Comparison of ENCODE assay signal across 21 mouse cellular contexts in genomic region chr11:67082793-67083192, GRCm38 (mm10). TPM values are rescaled to one million over a fixed set of nuclear protein-coding genes. Genes with fewer than 3 reads are reported as not detected.
"Had no signal": no experiment of that assay in that cellular context is flagged by ENCODE, and none has a peak within 500 bp of the region (broad histone marks: within the 10 kb centered on the region; RNA-seq: fewer than 3 reads in every experiment).

No protein-coding gene starts in this region.

- H3K9me3 ChIP-seq: kidney, embryonic 15.5 days; limb, embryonic 12.5 days; limb, embryonic 15.5 days; lung, embryonic 15.5 days; midbrain, embryonic 12.5 days had no signal

- H3K36me3 ChIP-seq: kidney, embryonic 15.5 days; limb, embryonic 12.5 days; limb, embryonic 15.5 days; lung, embryonic 15.5 days; midbrain, embryonic 12.5 days had no signal

- H3K4me3 ChIP-seq: kidney, embryonic 15.5 days; limb, embryonic 12.5 days; limb, embryonic 15.5 days; lung, embryonic 15.5 days; midbrain, embryonic 12.5 days had no signal

- H3K27ac ChIP-seq: kidney, embryonic 15.5 days; limb, embryonic 12.5 days; limb, embryonic 15.5 days; liver, embryonic 14.5 days; lung, embryonic 15.5 days; midbrain, embryonic 12.5 days had no signal

- ATAC-seq: liver, postnatal 0 days; midbrain, embryonic 16.5 days had no signal

- H3K4me1 ChIP-seq: limb, embryonic 12.5 days; limb, embryonic 15.5 days; lung, embryonic 15.5 days had no signal

- H3K4me2 ChIP-seq: kidney, embryonic 15.5 days; limb, embryonic 12.5 days; limb, embryonic 15.5 days; liver, embryonic 11.5 days; lung, embryonic 15.5 days; midbrain, embryonic 12.5 days had no signal

- DNase-seq: kidney, adult 8-10 months; kidney, postnatal 10 days; kidney, postnatal 36 days; layer of hippocampus, postnatal 36 days; left cerebral cortex, postnatal 4 days; liver, postnatal 0 days; lung, postnatal 10 days; lung, postnatal 36 days; thymus, adult 18-20 months; thymus, postnatal 36 days had no signal

- H3K9ac ChIP-seq: kidney, embryonic 15.5 days; limb, embryonic 12.5 days; limb, embryonic 15.5 days; liver, embryonic 14.5 days; liver, postnatal 0 days; lung, embryonic 15.5 days; midbrain, embryonic 12.5 days had no signal

RNA-seq across cellular contexts. Expression of gene Myh3, which starts 4.7 kb away (rescaled TPM):
- total RNA-seq: monocyte, adult 5-6 weeks had no signal
- polyA plus RNA-seq: spleen, adult 2 months; urinary bladder, adult 2 months had no signal

RNA-seq across cellular contexts. Expression of gene Tmem220, which starts 57.8 kb away (rescaled TPM):
- total RNA-seq: monocyte, adult 5-6 weeks had no signal
